Mouse (Mus musculus) heart, embryonic 16.5 days (tissue): Measurements from ENCODE around the gene Zfpl1. TPM values are rescaled to one million over a fixed set of nuclear protein-coding genes. Genes with fewer than 3 reads are reported as not detected.

Source experiments
- ATAC-seq: fragments of 200-750 bp; cut with Nextera tagmentation; replicated peaks from 2 replicates; pipeline ENCODE4 v1.8.0; 2017; ENCODE audit warnings: moderate number of reproducible peaks; ENCODE audit not compliant: insufficient read depth, low FRiP score; ENCODE audit errors: extremely low read depth
- H3K27ac ChIP-seq: fragments of 300-500 bp; sonication (generic); 2 replicates; pipeline ENCODE4 v1.5.1; 2014; ENCODE audit warnings: mild to moderate bottlenecking, low read length, control low read depth, moderate library complexity
- H3K27me3 ChIP-seq: fragments of 300-500 bp; sonication (generic); 2 replicates; pipeline ENCODE4 v1.6.1; 2014; ENCODE audit warnings: low read length, mixed read lengths; ENCODE audit not compliant: control insufficient read depth, insufficient read depth
- H3K36me3 ChIP-seq: fragments of 300-500 bp; sonication (generic); 2 replicates; pipeline ENCODE4 v1.6.1; 2014; ENCODE audit not compliant: control insufficient read depth, insufficient read depth
- H3K4me1 ChIP-seq: fragments of 300-500 bp; sonication (generic); 2 replicates; pipeline ENCODE4 v1.6.1; 2014; ENCODE audit warnings: low read length, mixed read lengths; ENCODE audit not compliant: control insufficient read depth, insufficient read depth
- H3K4me2 ChIP-seq: fragments of 300-500 bp; sonication (generic); 2 replicates; pipeline ENCODE4 v1.6.1; 2014; ENCODE audit warnings: low read depth, mild to moderate bottlenecking, control low read depth, low read length
- H3K4me3 ChIP-seq: fragments of 300-500 bp; sonication (generic); 2 replicates; pipeline ENCODE4 v1.5.1; 2014; ENCODE audit warnings: mild to moderate bottlenecking, control low read depth, low read length
- H3K9ac ChIP-seq: fragments of 300-500 bp; sonication (generic); 2 replicates; pipeline ENCODE4 v1.6.1; 2014; ENCODE audit warnings: low read length, control low read depth
- H3K9me3 ChIP-seq: fragments of 300-500 bp; sonication (generic); replicated peaks from 2 replicates; pipeline ENCODE4 v1.6.1; 2016; ENCODE audit warnings: low read length; ENCODE audit not compliant: control insufficient read depth
- WGBS: fragments of 180-500 bp; shearing (Covaris S2); extraction: QIAGEN DNeasy Blood & Tissue Kit; methylation state at CpG from one replicate; pipeline ENCODE4 v1.1.7; 2014; 5-methylcytosine and 5-hydroxymethylcytosine counted together
- polyA plus RNA-seq: library from polyadenylated mRNA; unstranded; fragments of >200 nt; fragmentation: Nextera tagmentation; extraction: Ambion mirVana; gene quantifications from 2 replicates; pipeline ENCODE4 v1.2.1, GENCODE M21; 2015

Gene Zfpl1
- polyA plus RNA-seq, 1 experiment from 2014 or later = 46.1 TPM

DNA sequence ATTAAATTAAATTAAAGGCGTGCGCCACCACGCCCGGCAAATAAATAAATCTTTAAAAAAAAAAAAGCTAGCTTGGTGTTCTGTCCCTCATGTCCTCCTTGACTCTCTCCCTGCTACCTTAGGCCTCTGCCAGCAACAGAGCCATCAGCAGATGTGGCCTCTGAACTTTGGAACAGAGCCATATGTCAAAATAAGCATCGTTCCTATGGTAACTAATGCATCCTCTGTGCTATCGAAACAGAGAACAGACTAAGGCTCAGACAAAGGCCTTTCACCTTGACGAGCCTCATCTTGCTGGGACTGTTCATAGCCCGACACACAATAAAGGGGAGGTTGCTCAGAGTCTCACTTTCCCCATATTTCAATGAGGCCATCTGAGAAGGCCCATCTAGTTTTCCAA, 38.6 kb upstream of the Zfpl1 start:
- Histone ChIP-seq H3K4me2 (no peak overlapping the region), H3K27me3 (no peaks in the 10 kb centered on the region), H3K36me3 (no peaks in the 10 kb centered on the region), H3K27ac (no peak overlapping the region), H3K9me3 (0 out of 2 replicates have a peak, but pooled peaks cover 4% of the 10 kb centered on the region), H3K4me1 (peaks cover 5% of the 10 kb centered on the region; the same call in 1 of the 2 replicates), H3K4me3 (no peak overlapping the region), H3K9ac (0 out of 2 replicates have a peak overlapping the region, but pooled peaks have one; percentile 6)
- WGBS = 79% methylated on average over 8 of the region's 8 CpGs
- no peak for ATAC-seq

DNA sequence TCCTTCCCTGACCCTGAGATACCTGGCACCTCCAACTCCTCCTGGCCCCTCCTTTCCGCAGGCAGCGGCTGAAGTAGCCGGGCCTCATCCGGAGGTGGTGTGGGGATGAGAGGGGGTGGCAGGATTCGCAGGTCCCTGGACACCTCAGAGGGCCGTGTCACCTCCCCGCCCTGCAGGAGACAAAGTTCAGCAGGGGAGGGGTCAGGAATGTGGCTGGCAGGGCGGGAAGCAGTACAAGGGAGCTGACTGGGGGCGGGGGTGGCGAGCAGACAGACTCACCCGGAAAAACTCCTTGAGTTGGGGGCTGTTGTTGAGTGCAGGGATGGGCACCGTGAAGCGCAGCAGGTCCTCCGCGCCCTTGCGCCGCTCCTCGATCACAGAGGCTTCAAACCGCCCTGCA, 37.0 kb upstream of the Zfpl1 start:
- 0 out of 2 replicates have a peak, but pooled peaks cover 4% of the 10 kb centered on the region for H3K9me3 ChIP-seq
- H3K27me3 ChIP-seq = no peaks in the 10 kb centered on the region
- no peak overlapping the region for H3K9ac ChIP-seq
- no peak overlapping the region for H3K4me3 ChIP-seq
- H3K27ac ChIP-seq = no peak overlapping the region
- no peaks in the 10 kb centered on the region for H3K36me3 ChIP-seq
- 32% methylated on average over 19 of the region's 19 CpGs for WGBS
- H3K4me1 ChIP-seq = peaks cover 13% of the 10 kb centered on the region
- no peak for ATAC-seq
- no peak overlapping the region for H3K4me2 ChIP-seq

- Histone ChIP-seq H3K9me3 (no peaks in the 10 kb centered on the region), H3K4me3 (peak overlapping the region; percentile 86), H3K27ac (peak overlapping the region; percentile 97), H3K27me3 (no peaks in the 10 kb centered on the region), H3K4me1 (peaks cover 22% of the 10 kb centered on the region), H3K4me2 (peak overlapping the region; percentile 92), H3K9ac (peak overlapping the region; percentile 87), H3K36me3 (peaks cover 17% of the 10 kb centered on the region)
- WGBS = 2% methylated on average over 8 of the region's 8 CpGs
- ATAC-seq = peak; percentile 9; the same call in 1 of the 2 replicates
These were observed 34.0 kb upstream of the Zfpl1 start for GRCm38 (mm10) chr19:6118677-6119185.

DNA sequence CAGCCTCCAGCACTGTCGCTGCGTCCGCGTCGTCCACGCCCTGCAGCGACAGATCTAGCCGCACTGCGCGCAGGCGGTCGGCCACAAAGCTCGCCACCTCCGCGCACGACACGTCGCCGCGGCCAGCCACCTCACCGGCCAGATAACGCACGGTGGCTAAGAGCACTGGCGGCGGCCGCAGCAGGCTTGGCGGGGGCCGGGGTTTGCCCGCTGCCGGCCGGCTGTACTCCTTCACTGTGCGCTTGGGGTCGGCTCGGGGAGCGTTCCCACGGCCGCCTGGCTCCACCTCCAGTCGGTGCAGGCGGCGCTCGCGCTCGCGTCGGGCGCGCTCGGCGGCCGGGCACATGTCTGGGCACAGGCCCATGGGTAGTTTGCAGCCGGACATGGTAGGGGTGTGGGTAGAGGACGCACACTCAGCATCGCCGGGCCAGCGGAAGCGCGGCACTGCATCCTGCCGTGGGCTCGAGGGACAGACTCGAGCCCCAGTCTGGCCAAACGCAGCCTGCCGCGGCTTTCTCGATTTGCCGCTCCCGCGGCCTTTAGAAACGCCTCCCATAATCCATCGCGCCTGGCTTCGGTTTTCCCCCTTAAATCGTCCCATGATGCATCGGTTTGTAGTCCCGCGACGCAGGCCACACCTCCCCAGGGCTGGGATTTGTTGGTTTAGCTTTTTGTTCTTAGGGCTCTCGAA, 33.4 kb upstream of the Zfpl1 start, which contains the start of gene Sac3d1:
Gene Sac3d1, minus strand, starts transcription at position 665 of the 691 bp plus-strand sequence.
- peaks cover 17% of the 10 kb centered on the region for H3K36me3 ChIP-seq
- under 1% methylated on average over 77 of the region's 77 CpGs for WGBS
- H3K9me3 ChIP-seq = no peaks in the 10 kb centered on the region
- no peaks in the 10 kb centered on the region for H3K27me3 ChIP-seq
- H3K9ac ChIP-seq = peak within 1 kb of the TSS; percentile 87
- peak within 1 kb of the TSS; percentile 97 for H3K27ac ChIP-seq
- ATAC-seq = peak; percentile 89
- H3K4me1 ChIP-seq = peaks cover 22% of the 10 kb centered on the region
- peak within 1 kb of the TSS; percentile 92 for H3K4me2 ChIP-seq
- peak within 1 kb of the TSS; percentile 86 for H3K4me3 ChIP-seq

DNA sequence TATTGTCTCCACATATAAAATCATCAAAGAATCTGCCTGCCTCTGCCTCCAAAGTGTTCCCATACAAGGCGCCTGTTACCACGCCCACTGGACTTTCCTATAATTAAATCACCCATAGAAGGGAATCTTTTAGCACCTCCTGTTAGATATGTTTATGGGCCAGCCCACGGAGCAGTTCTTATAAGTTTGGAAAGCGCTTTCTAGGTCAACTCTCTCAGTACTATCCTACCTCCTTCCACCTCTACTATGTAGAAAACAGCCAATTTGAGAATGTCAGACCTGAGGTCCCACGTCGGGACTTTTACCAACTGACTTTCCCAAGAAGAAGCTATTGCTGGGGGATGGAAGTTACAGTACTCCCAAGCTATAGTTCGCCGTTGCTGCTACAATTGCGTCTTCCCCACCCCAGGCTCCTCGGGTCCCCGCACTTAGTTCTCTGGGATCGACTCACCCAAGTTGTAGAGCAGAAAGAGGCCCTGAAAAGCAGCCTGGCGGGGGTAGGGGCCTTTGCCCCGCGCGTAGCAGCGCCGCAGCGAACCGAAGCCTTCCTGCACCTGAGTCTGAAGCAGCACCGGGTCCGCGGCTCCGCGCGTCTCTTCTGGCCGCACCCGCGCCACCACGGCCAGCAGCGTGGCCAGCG, 32.7 kb upstream of the Zfpl1 start:
- Histone ChIP-seq H3K9ac (peak overlapping the region; percentile 87), H3K4me2 (peak overlapping the region; percentile 92), H3K27ac (peak overlapping the region; percentile 97), H3K36me3 (peaks cover 17% of the 10 kb centered on the region), H3K4me3 (peak overlapping the region; percentile 86), H3K27me3 (no peaks in the 10 kb centered on the region), H3K4me1 (peaks cover 22% of the 10 kb centered on the region), H3K9me3 (no peaks in the 10 kb centered on the region)
- ATAC-seq = no peak
- WGBS = 4% methylated on average over 32 of the region's 32 CpGs

DNA sequence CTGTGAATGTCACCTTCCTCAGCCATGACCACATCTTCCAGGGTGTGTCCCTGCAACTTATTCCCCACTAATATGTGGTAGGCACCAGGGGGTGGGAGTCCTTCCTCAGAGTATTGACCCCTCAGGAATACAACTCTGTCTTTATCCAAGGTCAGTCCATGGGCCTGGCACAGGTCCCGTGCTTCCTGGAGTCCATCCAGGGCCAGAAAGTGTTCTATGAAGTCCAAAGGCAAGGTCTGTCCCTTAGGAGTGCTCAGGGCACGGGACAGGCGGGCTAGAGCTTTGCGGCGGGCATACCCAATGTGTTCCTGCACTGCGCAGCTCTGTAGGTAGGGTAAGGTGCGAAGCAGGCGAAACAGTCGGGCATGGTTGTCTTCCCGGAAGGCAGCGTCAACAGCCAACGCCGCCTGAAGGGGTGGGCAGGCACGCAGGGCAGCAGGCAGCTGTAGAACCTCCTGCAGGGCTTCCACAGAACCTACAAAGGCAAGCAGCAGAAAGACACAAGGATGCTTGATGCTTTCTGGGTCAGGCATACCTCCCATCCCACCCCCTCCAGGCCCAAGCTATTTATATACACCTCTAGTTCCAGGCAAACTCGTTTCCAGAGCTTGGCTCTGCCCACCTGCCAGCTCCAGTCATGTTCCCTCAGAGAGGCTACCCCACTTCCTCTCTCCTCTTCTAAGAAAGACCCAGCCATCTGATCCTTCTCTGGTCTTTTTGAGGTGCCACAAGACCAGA, 31.5 kb upstream of the Zfpl1 start:
- Histone ChIP-seq H3K4me3 (no peak overlapping the region), H3K9ac (peak overlapping the region; percentile 59), H3K36me3 (peaks cover 17% of the 10 kb centered on the region), H3K27me3 (no peaks in the 10 kb centered on the region), H3K4me2 (peak overlapping the region; percentile 92), H3K27ac (peak overlapping the region; percentile 45; the same call in 1 of the 2 replicates), H3K9me3 (no peaks in the 10 kb centered on the region), H3K4me1 (peaks cover 22% of the 10 kb centered on the region)
- WGBS = 82% methylated on average over 15 of the region's 15 CpGs
- ATAC-seq = no peak

- H3K36me3 ChIP-seq = peaks cover 17% of the 10 kb centered on the region
- H3K27me3 ChIP-seq = no peaks in the 10 kb centered on the region
- no peak overlapping the region for H3K27ac ChIP-seq
- ATAC-seq = no peak
- H3K9me3 ChIP-seq = no peaks in the 10 kb centered on the region
- H3K4me3 ChIP-seq = no peak overlapping the region
- peaks cover 17% of the 10 kb centered on the region for H3K4me1 ChIP-seq
- H3K9ac ChIP-seq = no peak overlapping the region
- no peak overlapping the region for H3K4me2 ChIP-seq
- 52% methylated on average over 6 of the region's 6 CpGs for WGBS
These were observed 28.4 kb upstream of the Zfpl1 start for GRCm38 (mm10) chr19:6113116-6113515.

- 80% methylated on average over 7 of the region's 7 CpGs for WGBS
- Histone ChIP-seq H3K4me2 (no peak within 1 kb of the TSS), H3K4me3 (no peak within 1 kb of the TSS), H3K27me3 (no peaks in the 10 kb centered on the region), H3K27ac (no peak within 1 kb of the TSS), H3K9me3 (no peaks in the 10 kb centered on the region), H3K9ac (no peak within 1 kb of the TSS), H3K36me3 (no peaks in the 10 kb centered on the region), H3K4me1 (no peaks in the 10 kb centered on the region)
- ATAC-seq = no peak
These were observed 20.8 kb upstream of the Zfpl1 start, which contains the start of gene Naaladl1 for GRCm38 (mm10) chr19:6105586-6105985. Gene Naaladl1, plus strand, starts transcription at chr19:6105782.
